ENCODE assay signal across 8 mouse cellular contexts in genomic region chr14:31435018-31435915, GRCm38 (mm10). TPM values are rescaled to one million over a fixed set of nuclear protein-coding genes. Genes with fewer than 3 reads are reported as not detected.
A peak's percentile ranks its signal among the peaks of the same experiment; 100 is the strongest.
DNase-seq lines count a peak whose midpoint lies in the region; ATAC-seq and TF ChIP-seq lines count a peak whose summit lies in the region.

No protein-coding gene starts in this region.

- WGBS in heart, adult 2 months, result 1% methylated on average over 53 of the region's 53 CpGs
- under 1% methylated on average over 53 of the region's 53 CpGs for WGBS in hindbrain, embryonic 10.5 days
- whole genome bisulfite sequencing in limb, embryonic 10.5 days, result 1% methylated on average over 53 of the region's 53 CpGs

- H3K4me2 ChIP-seq in myocyte (ENCODE audit: low read depth), result peak overlapping the region; percentile 97

- 0 out of 2 replicates have a peak, but pooled peaks cover 2% of the 10 kb centered on the region for H3K79me2 ChIP-seq in heart, adult 2 months (replicated peaks; ENCODE audit: control insufficient read depth, insufficient read depth, low read length)
- H3K79me2 ChIP-seq in myocyte (ENCODE audit: control insufficient read depth, insufficient read depth), result no peaks in the 10 kb centered on the region

- TF ChIP-seq CTCF in heart, adult 2 months (IDR thresholded peaks at IDR 0.05), result peak; percentile 41
- no peak for TF ChIP-seq CTCF in G1E (IDR thresholded peaks at IDR 0.05; ENCODE audit: low read depth, low read length)

- no peak for TF ChIP-seq POLR2A in heart, adult 2 months (IDR thresholded peaks at IDR 0.05; ENCODE audit: insufficient read depth, low read depth, low read length)
- peak; percentile 62 for TF ChIP-seq POLR2A in myocyte (IDR thresholded peaks at IDR 0.05; ENCODE audit: insufficient read length, low read depth)

- peak overlapping the region; percentile 87 for H3ac ChIP-seq in myocyte (ENCODE audit: control insufficient read depth, insufficient read length)

- H3K27me3 ChIP-seq in heart, adult 2 months (ENCODE audit: control insufficient read depth, insufficient read depth, low read length), result no peaks in the 10 kb centered on the region
- peaks cover 56% of the 10 kb centered on the region for H3K27me3 ChIP-seq in G1E (ENCODE audit: insufficient read depth, low read length)
- H3K27me3 ChIP-seq in hindbrain, embryonic 10.5 days (ENCODE audit: insufficient read depth, poor library complexity, severe bottlenecking), result peaks cover 24% of the 10 kb centered on the region; the same call in 1 of the 2 replicates
- H3K27me3 ChIP-seq in limb, embryonic 10.5 days (ENCODE audit: low read depth, poor library complexity, severe bottlenecking), result peaks cover 5% of the 10 kb centered on the region; the same call in 1 of the 2 replicates
- no peaks in the 10 kb centered on the region for H3K27me3 ChIP-seq in myocyte (ENCODE audit: control insufficient read depth, insufficient read depth, insufficient read length)

- TF ChIP-seq EP300 in heart, adult 2 months (IDR thresholded peaks at IDR 0.05; ENCODE audit: insufficient read depth, low read depth, low read length), result no peak

- no peaks in the 10 kb centered on the region for H3K9me3 ChIP-seq in G1E (replicated peaks)
- H3K9me3 ChIP-seq in hindbrain, embryonic 10.5 days, result no peaks in the 10 kb centered on the region
- H3K9me3 ChIP-seq in limb, embryonic 10.5 days (replicated peaks), result no peaks in the 10 kb centered on the region

- H3K4me1 ChIP-seq in heart, adult 2 months (ENCODE audit: control insufficient read depth, insufficient read depth, low read length), result peaks cover 18% of the 10 kb centered on the region
- H3K4me1 ChIP-seq in G1E (ENCODE audit: insufficient read depth, low read depth, low read length), result peaks cover 39% of the 10 kb centered on the region
- H3K4me1 ChIP-seq in hindbrain, embryonic 10.5 days (replicated peaks), result peaks cover 41% of the 10 kb centered on the region
- peaks cover 54% of the 10 kb centered on the region for H3K4me1 ChIP-seq in limb, embryonic 10.5 days

- no peak for ATAC-seq in G1E (ENCODE audit: extremely low read depth, insufficient number of reproducible peaks, low FRiP score, poor library complexity, severe bottlenecking)

- DNase-seq in heart, adult 2 months, result no peak
- no peak for DNase-seq in heart, adult 8-10 months (ENCODE audit: low spot score)
- DNase-seq in G1E (ENCODE audit: low spot score), result peak; percentile 9
- peak; percentile 37 for DNase-seq in embryo, embryonic 11.5 days (ENCODE audit: low read depth, low spot score)
- peak; percentile 55 for DNase-seq in hindbrain, embryonic 10.5 days (ENCODE audit: low spot score)
- peak; percentile 70 for DNase-seq in limb, embryonic 10.5 days (ENCODE audit: low spot score)
- peak; percentile 44 for DNase-seq in yolk sac, embryonic 10.5 days (ENCODE audit: low spot score)

- peak overlapping the region; percentile 84 for H3K27ac ChIP-seq in heart, adult 2 months
- peak overlapping the region; percentile 89 for H3K27ac ChIP-seq in hindbrain, embryonic 10.5 days
- H3K27ac ChIP-seq in limb, embryonic 10.5 days, result peak overlapping the region; percentile 96

- intact Hi-C loops in heart, adult 2 months (cut with DNase I), result loop anchor here (5.0 kb wide), 1 partner anchor 33 kb away; no protein-coding TSS in a partner anchor

- H3K4me3 ChIP-seq in heart, adult 2 months, result peak overlapping the region; percentile 84
- peak overlapping the region; percentile 73 for H3K4me3 ChIP-seq in G1E (ENCODE audit: low read depth, low read length)
- H3K4me3 ChIP-seq in hindbrain, embryonic 10.5 days, result peak overlapping the region; percentile 71
- H3K4me3 ChIP-seq in limb, embryonic 10.5 days, result peak overlapping the region; percentile 89
- H3K4me3 ChIP-seq in myocyte, result peak overlapping the region; percentile 72

- H3K9ac ChIP-seq in heart, adult 2 months (ENCODE audit: low read depth, low read length), result peak overlapping the region; percentile 97

- H3K36me3 ChIP-seq in heart, adult 2 months (ENCODE audit: control insufficient read depth, insufficient read depth, low read length), result peaks cover 13% of the 10 kb centered on the region
- no peaks in the 10 kb centered on the region for H3K36me3 ChIP-seq in G1E (replicated peaks)
- H3K36me3 ChIP-seq in hindbrain, embryonic 10.5 days, result no peaks in the 10 kb centered on the region
- H3K36me3 ChIP-seq in limb, embryonic 10.5 days, result peaks cover 21% of the 10 kb centered on the region
- no peaks in the 10 kb centered on the region for H3K36me3 ChIP-seq in myocyte (ENCODE audit: control insufficient read depth, insufficient read depth)

TF ChIP-seq in myocyte, 11 proteins besides CTCF, POLR2A, EP300 and RAD21:
- TF ChIP-seq MYOD1 (IDR thresholded peaks at IDR 0.05; ENCODE audit: control insufficient read depth in 1 of 3, insufficient read length in 2 of 3, low read depth in 2 of 3) (peak in 2 of 3 experiments; percentile 60 to 62), MYOG (IDR thresholded peaks at IDR 0.05; ENCODE audit: control insufficient read depth in 1 of 3, insufficient read depth in 1 of 3, insufficient read length in 2 of 3, low read depth in 2 of 3) (peak; percentile 54 to 80 (median 63)), MAX (IDR thresholded peaks at IDR 0.05; ENCODE audit: low read depth) (no peak), TCF3 (IDR thresholded peaks at IDR 0.05; ENCODE audit: insufficient read length, low read depth) (no peak)

RNA-seq across cellular contexts. Expression of gene Sh3bp5, which starts 0.6 kb away (rescaled TPM):
- total RNA-seq in heart, adult 2 months (2021), result 10 to 100 TPM; 51.0 to 58.3 TPM
- 27.0 and 37.1 TPM in 2 replicates for polyA plus RNA-seq in heart, adult 2 months (2012; rRNA removed)
- total RNA-seq in heart, adult 8-10 months (2022), result 10 to 100 TPM; 38.6 to 50.6 (median 50.1) TPM
- not detected in 2 replicates for total RNA-seq in G1E (2014; fragmentation: Nextera tagmentation)
- 0.23 and 0.33 TPM in 2 replicates for total RNA-seq in G1E (2017)
- 0.22 and 0.37 TPM in 2 replicates for polyA plus RNA-seq in G1E (2012)
- 19.3 and 23.7 TPM in 2 replicates for polyA plus RNA-seq in hindbrain, embryonic 10.5 days (2016; fragmentation: Nextera tagmentation; extraction: Ambion mirVana)
- 43.0 and 47.9 TPM in 2 replicates for polyA plus RNA-seq in limb, embryonic 10.5 days (2016; fragmentation: Nextera tagmentation; extraction: Ambion mirVana)
- polyA plus RNA-seq in myocyte (2012; fragmentation: generic; extraction: Trizol), result 29.5 TPM

RNA-seq across cellular contexts. Expression of gene Eaf1, which starts 58.9 kb away (rescaled TPM):
- 10 to 100 TPM; 10.8 to 14.6 TPM for total RNA-seq in heart, adult 2 months (2021)
- 11.2 and 12.2 TPM in 2 replicates for polyA plus RNA-seq in heart, adult 2 months (2012; rRNA removed)
- 10 to 100 TPM; 10.4 to 15.2 (median 11.9) TPM for total RNA-seq in heart, adult 8-10 months (2022)
- total RNA-seq in G1E (2014; fragmentation: Nextera tagmentation) (32.8 and 44.3 TPM in 2 replicates), G1E (2017) (42.3 and 49.0 TPM in 2 replicates)
- polyA plus RNA-seq in G1E (2012) (182 and 228 TPM in 2 replicates), myocyte (2012; fragmentation: generic; extraction: Trizol) (18.4 TPM)
- 19.3 and 25.1 TPM in 2 replicates for polyA plus RNA-seq in hindbrain, embryonic 10.5 days (2016; fragmentation: Nextera tagmentation; extraction: Ambion mirVana)
- polyA plus RNA-seq in limb, embryonic 10.5 days (2016; fragmentation: Nextera tagmentation; extraction: Ambion mirVana), result 36.9 and 39.7 TPM in 2 replicates

RNA-seq across cellular contexts. Expression of gene Mettl6, which starts 59.6 kb away (rescaled TPM):
- 1 to 10 TPM; 9.5 to 9.9 TPM for total RNA-seq in heart, adult 2 months (2021)
- 4.2 and 7.2 TPM in 2 replicates for polyA plus RNA-seq in heart, adult 2 months (2012; rRNA removed)
- total RNA-seq in heart, adult 8-10 months (2022), result 10 to 100 TPM in 3 of 4 experiments, 1 to 10 TPM in 1; 8.2 to 11.8 (median 10.6) TPM
- total RNA-seq in G1E (2014; fragmentation: Nextera tagmentation) (47.3 and 57.2 TPM in 2 replicates), G1E (2017) (76.5 and 77.9 TPM in 2 replicates)
- polyA plus RNA-seq in G1E (2012) (2.3 and 3.1 TPM in 2 replicates), myocyte (2012; fragmentation: generic; extraction: Trizol) (15.1 TPM)
- polyA plus RNA-seq in hindbrain, embryonic 10.5 days (2016; fragmentation: Nextera tagmentation; extraction: Ambion mirVana), result 62.3 and 80.7 TPM in 2 replicates
- 75.6 and 85.8 TPM in 2 replicates for polyA plus RNA-seq in limb, embryonic 10.5 days (2016; fragmentation: Nextera tagmentation; extraction: Ambion mirVana)

Comparison
In these comparisons a context has a peak if more than half of its experiments do, and no peak if none do; other contexts are left out.
1. DNase-seq: peak in G1E (single experiment), embryo, embryonic 11.5 days (single experiment), hindbrain, embryonic 10.5 days (single experiment), limb, embryonic 10.5 days (single experiment) and yolk sac, embryonic 10.5 days (single experiment); none in heart, adult 2 months (0 of 2) and heart, adult 8-10 months (single experiment).
2. RNA of gene Sh3bp5, which starts 0.6 kb away (polyA plus RNA-seq): 43.0 to 47.9 TPM in limb, embryonic 10.5 days, 29.5 TPM in myocyte (single experiment), 27.0 to 37.1 TPM in heart, adult 2 months and 19.3 to 23.7 TPM in hindbrain, embryonic 10.5 days; 0.22 to 0.37 TPM in G1E; every median in the first group is over 10 times any median in the second.
3. Peak in every context shown above with its lines, with median percentiles within 50 percentile points of each other: H3K27ac ChIP-seq and H3K4me3 ChIP-seq.